8 mouse cellular contexts compared by ENCODE assay signal in the genomic region with DNA sequence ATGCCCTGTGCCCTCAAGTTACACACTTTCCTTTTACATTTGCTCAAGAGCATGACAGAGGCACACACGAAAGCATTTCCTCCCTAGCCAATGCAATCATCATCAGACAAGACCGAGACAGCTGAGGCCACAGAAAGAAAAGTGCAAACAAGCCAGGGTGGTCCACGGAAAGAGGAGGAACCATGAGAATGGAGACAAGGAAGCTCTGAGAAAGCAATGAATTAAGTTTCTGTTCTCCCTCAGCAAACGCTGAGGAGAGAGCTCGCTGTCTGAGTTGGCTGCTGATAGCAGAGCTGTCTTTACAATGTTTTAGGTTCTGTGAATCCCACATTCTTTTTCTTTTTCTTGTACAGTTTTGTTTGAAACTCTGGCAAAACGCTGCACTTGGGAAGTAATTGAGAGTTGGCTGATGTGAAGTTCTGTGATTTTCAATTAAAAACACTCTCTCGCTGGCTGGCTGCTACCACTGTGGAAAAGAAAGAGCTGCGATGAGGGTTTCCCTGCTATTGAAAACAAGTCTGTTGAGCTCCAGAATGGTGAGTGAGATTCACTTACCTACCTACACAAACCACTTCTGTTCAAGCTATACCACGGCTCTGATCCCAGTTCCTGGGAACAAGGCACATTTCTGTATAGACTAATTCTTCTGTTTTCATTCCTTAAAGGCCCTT.
DNase-seq lines count a peak whose midpoint lies in the region; ATAC-seq and TF ChIP-seq lines count a peak whose summit lies in the region.

No protein-coding gene starts in this region.

- no peaks in the 10 kb centered on the region for H3K9me3 ChIP-seq in midbrain, embryonic 10.5 days (replicated peaks)
- H3K9me3 ChIP-seq in midbrain, embryonic 11.5 days (ENCODE audit: control insufficient read depth, low read length) = no peaks in the 10 kb centered on the region
- H3K9me3 ChIP-seq in limb, embryonic 10.5 days (replicated peaks) = no peaks in the 10 kb centered on the region
- H3K9me3 ChIP-seq in stomach, embryonic 16.5 days (replicated peaks; ENCODE audit: control insufficient read depth, low read length) = no peaks in the 10 kb centered on the region

- WGBS in midbrain, embryonic 10.5 days = 56% methylated on average over 9 of the region's 9 CpGs
- WGBS in midbrain, embryonic 11.5 days = 51% methylated on average over 9 of the region's 9 CpGs
- WGBS in limb, embryonic 10.5 days = 65% methylated on average over 9 of the region's 9 CpGs
- 18% methylated on average over 9 of the region's 9 CpGs for WGBS in stomach, embryonic 16.5 days

- intact Hi-C loops in gastrocnemius, adult 2 months (cut with DNase I) = no loop called here
- intact Hi-C loops in gastrocnemius, postnatal 14 days (cut with DNase I; ENCODE audit: low total_unique reads) = no loop called here

- no peaks in the 10 kb centered on the region for H3K27me3 ChIP-seq in midbrain, embryonic 10.5 days (ENCODE audit: low read depth, poor library complexity, severe bottlenecking)
- H3K27me3 ChIP-seq in midbrain, embryonic 11.5 days (ENCODE audit: control insufficient read depth, insufficient read depth, low read length) = no peaks in the 10 kb centered on the region
- no peaks in the 10 kb centered on the region for H3K27me3 ChIP-seq in limb, embryonic 10.5 days (ENCODE audit: low read depth, poor library complexity, severe bottlenecking)
- H3K27me3 ChIP-seq in stomach, embryonic 16.5 days (ENCODE audit: control insufficient read depth, insufficient read depth, low read length) = no peaks in the 10 kb centered on the region

- H3K36me3 ChIP-seq in midbrain, embryonic 10.5 days = no peaks in the 10 kb centered on the region
- no peaks in the 10 kb centered on the region for H3K36me3 ChIP-seq in midbrain, embryonic 11.5 days (ENCODE audit: control insufficient read depth, insufficient read depth, low read length)
- H3K36me3 ChIP-seq in limb, embryonic 10.5 days = no peaks in the 10 kb centered on the region
- H3K36me3 ChIP-seq in stomach, embryonic 16.5 days (ENCODE audit: control insufficient read depth, insufficient read depth, low read length) = no peaks in the 10 kb centered on the region

- no peak overlapping the region; the same call in 1 of the 2 replicates for H3K9ac ChIP-seq in midbrain, embryonic 11.5 days (ENCODE audit: low read length)
- H3K9ac ChIP-seq in stomach, embryonic 16.5 days (ENCODE audit: low read length) = peak overlapping the region; percentile 33

- peak overlapping the region; percentile 51 for H3K4me3 ChIP-seq in gastrocnemius, adult 2 months
- H3K4me3 ChIP-seq in midbrain, embryonic 10.5 days = no peak overlapping the region
- H3K4me3 ChIP-seq in midbrain, embryonic 11.5 days (ENCODE audit: low read depth, low read length) = no peak overlapping the region
- H3K4me3 ChIP-seq in limb, embryonic 10.5 days = no peak overlapping the region
- H3K4me3 ChIP-seq in stomach, embryonic 16.5 days (replicated peaks; ENCODE audit: low read length) = peak overlapping the region; percentile 15; the same call in 1 of the 2 replicates

- H3K27ac ChIP-seq in gastrocnemius, adult 2 months = peak overlapping the region; percentile 46
- H3K27ac ChIP-seq in midbrain, embryonic 10.5 days (replicated peaks) = peak overlapping the region; percentile 55
- no peak overlapping the region for H3K27ac ChIP-seq in midbrain, embryonic 11.5 days (ENCODE audit: low read depth, low read length)
- peak overlapping the region; percentile 48 for H3K27ac ChIP-seq in limb, embryonic 10.5 days
- peak overlapping the region; percentile 89 for H3K27ac ChIP-seq in stomach, embryonic 16.5 days (ENCODE audit: low read length)

- ATAC-seq in midbrain, embryonic 11.5 days (ENCODE audit: low FRiP score) = no peak
- ATAC-seq in stomach, embryonic 16.5 days (ENCODE audit: insufficient read depth, low FRiP score) = no peak

- no peak for TF ChIP-seq CTCF in gastrocnemius, adult 2 months (IDR thresholded peaks at IDR 0.05)

- no peak overlapping the region for H3K4me2 ChIP-seq in midbrain, embryonic 11.5 days
- peak overlapping the region; percentile 47 for H3K4me2 ChIP-seq in stomach, embryonic 16.5 days (ENCODE audit: low read depth, low read length)

- no peak for DNase-seq in gastrocnemius, adult 2 months
- DNase-seq in gastrocnemius, postnatal 14 days = no peak
- DNase-seq in midbrain, embryonic 10.5 days (ENCODE audit: low spot score) = no peak
- DNase-seq in midbrain, embryonic 11.5 days (ENCODE audit: low spot score, missing footprints) = no peak
- no peak for DNase-seq in limb, embryonic 10.5 days (ENCODE audit: low spot score)
- no peak for DNase-seq in gastrocnemius, adult 8-10 months (ENCODE audit: low spot score in 2 of 2)
- no peak for DNase-seq in urinary bladder, postnatal 36 days (ENCODE audit: low spot score in 2 of 2)

- H3K4me1 ChIP-seq in midbrain, embryonic 10.5 days = peaks cover 37% of the 10 kb centered on the region
- H3K4me1 ChIP-seq in midbrain, embryonic 11.5 days (ENCODE audit: control insufficient read depth, insufficient read depth, low read length) = peaks cover 11% of the 10 kb centered on the region
- H3K4me1 ChIP-seq in limb, embryonic 10.5 days = peaks cover 40% of the 10 kb centered on the region
- H3K4me1 ChIP-seq in stomach, embryonic 16.5 days (ENCODE audit: control insufficient read depth, insufficient read depth, low read length) = peaks cover 38% of the 10 kb centered on the region

Comparison
In these comparisons a context has a peak if more than half of its experiments do, and no peak if none do; other contexts are left out.
1. H3K4me3 ChIP-seq: peak in gastrocnemius, adult 2 months (single experiment) and stomach, embryonic 16.5 days (single experiment); none in midbrain, embryonic 10.5 days (single experiment), midbrain, embryonic 11.5 days (single experiment) and limb, embryonic 10.5 days (single experiment).